Mouse (Mus musculus) left cerebral cortex, postnatal 25 days (tissue): Measurements from ENCODE around the gene Trim52. TPM values are rescaled to one million over a fixed set of nuclear protein-coding genes. Genes with fewer than 3 reads are reported as not detected.
"Not testable (repeated sequence)": the region's sequence is repeated elsewhere in the genome, so short reads cannot be mapped to it uniquely, and the experiment has no call there.

Experiments
- DNase-seq, 2 experiments: peaks; one replicate each; pipeline ENCODE4 v3.0.0; 2022; ENCODE audit warnings: low spot score in 2 of 2, mixed read lengths in 1 of 2
- intact Hi-C: fragments of 180-260 bp; cut with DNase I; formaldehyde crosslinking; loops from one replicate; pipeline ENCODE4 v1.15.1; 2025
- total RNA-seq, 2 experiments: library from RNA; stranded (reverse); gene quantifications; 2 replicates each; pipeline ENCODE4 v1.2.3; 2021

Gene Trim52
- not detected for total RNA-seq

DNA sequence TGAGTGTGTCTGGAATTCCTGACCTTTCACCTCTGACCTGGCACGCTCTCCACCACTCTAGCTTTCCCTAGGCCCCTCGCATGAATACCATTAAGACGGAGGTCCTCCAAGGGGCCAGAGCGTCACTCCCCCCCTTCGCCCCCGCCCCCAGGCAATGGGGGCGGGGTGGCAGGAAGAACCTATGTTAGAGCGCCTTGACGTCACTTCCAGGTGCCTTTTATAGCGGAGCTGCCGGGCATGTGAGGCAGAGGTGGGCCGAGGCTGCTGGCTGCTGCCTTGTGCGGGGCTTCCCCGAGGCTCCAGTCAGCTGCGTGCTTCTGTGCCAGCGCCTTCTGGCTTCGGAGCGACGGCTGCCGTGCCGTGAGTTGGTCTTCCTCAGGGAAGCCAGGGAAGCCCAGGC lies at the start of gene Trim52:
Trim52 (plus strand) TSS at position 219 of the 400 bp plus-strand sequence.
- no peak for DNase-seq
- intact Hi-C loops, result no loop called here

DNA sequence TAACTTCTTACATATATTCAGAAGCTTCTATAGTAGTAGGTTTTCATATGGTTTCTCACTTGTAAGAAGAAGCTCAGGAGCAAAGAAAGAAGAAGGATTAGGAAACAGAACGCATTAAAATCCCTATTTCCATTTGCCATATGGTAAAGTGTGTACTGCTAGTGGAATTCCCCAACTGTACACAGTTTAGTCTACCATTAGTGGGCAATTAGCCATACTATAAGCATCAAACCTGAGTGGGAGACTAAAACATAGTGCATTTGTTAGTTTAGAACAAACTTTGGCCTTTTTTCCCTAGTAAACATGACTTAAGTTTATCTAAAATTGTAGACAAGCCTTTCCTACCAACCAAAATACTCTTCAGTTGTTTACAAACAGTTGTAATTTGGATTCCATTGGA lies 33.4 kb upstream of the Trim52 start:
- intact Hi-C loops, result no loop called here
- DNase-seq, result no peak

- intact Hi-C loops, result no loop called here
These were observed 30.6 kb upstream of the Trim52 start for GRCm38 (mm10) chr14:106075181-106076064.

DNA sequence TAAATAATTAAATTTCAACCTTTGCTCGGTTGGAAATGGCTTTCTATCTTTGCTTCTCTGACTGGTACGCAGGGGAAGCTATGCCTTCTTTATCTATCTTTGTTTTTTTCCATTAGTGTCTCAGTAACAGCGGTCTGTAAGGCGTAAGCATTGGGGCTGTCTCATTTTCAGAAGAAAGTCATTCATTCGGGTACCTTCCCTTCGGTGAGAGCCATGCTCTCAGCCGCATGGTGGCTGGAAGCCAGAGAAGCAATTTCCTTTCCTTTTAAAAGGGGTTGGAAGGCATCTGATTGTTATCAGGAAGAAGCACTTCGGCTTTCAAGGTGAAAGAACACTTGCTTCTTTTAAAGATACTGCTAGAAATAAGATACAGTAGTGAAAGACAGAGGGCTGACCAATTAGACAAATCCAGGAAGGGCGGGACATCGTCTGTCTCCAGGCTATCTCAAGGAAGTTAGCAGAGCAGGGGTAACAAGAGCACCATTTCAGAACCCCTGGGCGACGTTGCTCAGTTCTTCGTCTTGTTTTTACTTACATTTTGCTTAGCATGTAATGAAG lies 17.4 kb upstream of the Trim52 start:
- intact Hi-C loops, result no loop called here
- DNase-seq, result peak in 1 of 2 experiments; percentile 2

More at GRCm38 (mm10) chr14:106075181-106076064, 30.6 kb upstream of the Trim52 start:
- DNase-seq, result no peak

DNA sequence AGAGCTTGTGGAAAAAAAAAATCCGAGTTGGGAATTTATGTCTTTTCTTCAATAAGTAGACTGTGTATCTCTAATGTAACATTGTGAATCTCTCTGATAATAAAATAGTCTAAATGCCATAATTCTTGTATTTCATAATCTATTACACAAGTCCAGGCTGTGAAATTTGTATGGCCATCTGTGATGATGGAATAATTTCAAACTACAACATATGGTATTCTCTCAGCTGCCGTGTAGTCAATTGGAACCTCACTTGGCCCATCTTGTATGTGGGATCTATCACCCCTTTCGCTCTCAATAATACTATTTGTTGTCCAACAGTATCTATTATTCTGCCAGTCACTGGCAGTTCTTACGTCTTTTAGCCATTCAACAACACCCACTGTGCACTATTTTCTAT lies 9.2 kb upstream of the Trim52 start:
- intact Hi-C loops, result no loop called here
- no peak for DNase-seq

DNA sequence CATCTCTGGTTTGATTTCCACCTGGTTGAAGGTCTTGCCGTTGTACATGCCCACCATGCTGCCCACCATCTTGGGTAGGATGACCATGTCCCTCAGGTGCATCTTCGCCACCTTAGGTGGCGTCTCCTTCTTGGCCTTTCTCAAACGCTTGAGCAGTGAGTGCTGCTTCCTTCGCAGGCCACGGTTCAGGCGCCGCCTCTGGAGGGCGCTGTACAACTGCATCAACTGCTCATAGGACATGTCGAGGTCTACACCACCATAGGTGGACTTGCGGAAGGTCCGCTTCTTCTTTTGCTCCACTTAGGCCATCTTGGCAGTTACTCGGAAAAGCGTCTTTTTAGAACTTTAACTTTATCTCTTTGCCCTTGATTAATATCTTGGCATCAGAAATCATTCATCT lies 5.1 kb upstream of the Trim52 start:
- no peak for DNase-seq
- intact Hi-C loops, result no loop called here

DNA sequence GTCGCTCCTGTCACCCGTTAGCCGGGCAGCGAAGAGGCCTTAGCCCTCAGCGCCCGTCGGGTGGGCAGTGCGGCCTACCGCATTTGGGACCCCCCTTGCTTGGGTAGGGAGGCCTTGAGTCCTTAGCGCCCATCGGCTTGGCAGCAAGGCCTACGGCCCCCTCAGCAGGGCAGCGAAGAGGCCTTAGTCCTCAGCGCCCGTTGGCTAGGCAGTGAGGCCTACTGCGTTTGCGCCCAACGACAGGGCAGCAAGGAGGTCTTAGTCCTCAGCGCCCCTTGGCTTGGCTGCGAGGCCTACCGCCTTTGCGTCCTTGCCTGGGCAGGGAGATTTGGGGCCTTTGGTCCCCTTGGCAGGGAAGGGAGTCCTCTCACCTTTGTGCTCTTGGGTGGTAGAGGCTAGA lies 427 bp downstream of the Trim52 start:
- no peak for DNase-seq
- intact Hi-C loops, result no loop called here

DNA sequence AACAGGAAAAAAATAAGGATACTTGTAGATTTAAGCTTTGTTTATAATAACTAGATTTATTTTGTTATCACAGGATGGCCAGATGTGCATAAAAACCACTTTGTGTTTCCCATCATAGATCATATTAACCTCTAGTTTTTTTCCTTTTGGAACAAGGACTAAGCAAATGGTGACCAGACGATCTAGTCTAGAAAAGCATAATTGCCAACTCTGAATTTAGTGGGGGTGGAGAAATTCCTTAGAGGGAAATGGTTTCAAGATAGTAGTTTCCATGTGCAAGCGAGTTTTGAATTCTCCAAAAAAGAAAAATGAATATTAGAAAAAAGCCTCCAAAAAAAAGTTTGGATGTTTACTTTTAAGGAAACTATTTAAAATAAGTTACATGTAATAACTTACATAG lies 13.4 kb downstream of the Trim52 start:
- intact Hi-C loops, result no loop called here
- no peak for DNase-seq

DNA sequence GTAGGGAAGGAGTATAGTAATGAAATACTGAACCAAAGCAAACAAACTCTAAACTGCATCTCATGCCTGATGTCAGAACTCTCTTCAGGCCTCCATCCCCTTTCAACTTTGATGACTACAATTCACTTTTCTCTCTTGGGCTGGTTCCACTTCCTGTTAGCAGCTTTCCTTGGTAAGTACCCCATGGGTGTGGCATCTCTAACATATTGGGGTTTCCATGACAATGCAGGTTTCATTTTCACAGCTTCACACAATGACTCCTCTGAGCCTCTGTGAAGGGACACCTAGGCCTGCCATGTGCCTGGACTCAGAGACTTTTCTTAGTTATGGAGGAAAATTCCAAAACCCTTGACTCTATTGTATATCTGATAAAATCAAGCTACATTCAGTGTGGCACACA lies 30.3 kb downstream of the Trim52 start:
- no peak for DNase-seq
- intact Hi-C loops, result no loop called here

DNA sequence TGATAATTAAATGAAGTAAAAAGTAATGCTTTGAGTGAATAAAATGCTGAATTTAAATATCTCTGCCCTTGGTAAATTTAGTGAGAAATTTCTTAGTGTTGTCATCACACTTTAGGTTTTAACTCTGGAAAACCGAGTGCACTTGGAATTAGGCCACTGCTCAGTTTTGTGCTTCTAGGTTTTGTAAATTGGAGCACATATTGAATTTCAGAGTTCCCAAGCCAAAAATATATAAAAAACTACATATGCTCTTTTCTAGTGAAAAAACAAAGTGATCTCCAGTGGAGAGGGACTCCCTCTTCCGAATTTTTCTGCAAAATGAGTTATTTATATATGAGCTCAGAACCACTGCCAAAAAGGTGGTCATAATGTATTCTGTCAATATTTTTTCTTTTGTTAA lies 45.2 kb downstream of the Trim52 start:
- intact Hi-C loops, result no loop called here
- peak in 1 of 2 experiments; percentile 52 for DNase-seq

DNA sequence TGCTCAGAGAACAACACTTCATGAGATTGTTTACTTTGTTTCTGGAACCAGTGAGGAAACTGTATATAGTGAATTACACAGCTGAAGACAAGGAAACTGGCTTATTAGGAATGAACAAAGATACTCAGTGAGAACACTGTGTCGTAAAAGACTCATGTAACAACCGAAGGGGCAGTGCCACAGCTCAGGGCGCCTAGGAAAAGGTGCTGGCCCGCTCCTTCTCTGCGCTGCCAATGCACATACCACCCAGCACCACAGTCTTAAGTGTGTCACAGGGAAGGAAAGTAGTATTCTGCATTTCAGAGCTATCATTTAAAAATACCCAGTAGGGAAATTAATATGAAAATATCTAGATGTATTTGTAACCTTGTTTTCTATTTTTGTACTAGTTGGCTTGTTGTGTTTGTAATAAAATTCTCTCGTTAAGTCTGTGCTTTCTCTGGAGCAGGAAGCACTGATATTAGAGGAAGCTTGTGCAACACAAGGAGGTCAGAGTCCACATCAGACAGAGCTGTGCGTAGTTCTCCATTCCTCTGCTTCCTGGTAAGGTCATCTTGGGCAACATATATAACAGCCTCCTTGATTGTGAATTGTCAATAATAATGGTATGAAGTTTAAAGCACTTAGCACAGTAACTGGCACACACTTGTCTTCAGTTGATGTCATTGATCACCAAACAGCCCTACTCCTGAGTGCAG lies 49.0 kb downstream of the Trim52 start:
- intact Hi-C loops, result no loop called here
- no peak for DNase-seq

- intact Hi-C loops, result no loop called here
- no peak for DNase-seq
These were observed 50.5 kb downstream of the Trim52 start for GRCm38 (mm10) chr14:106156533-106156932.

- no peak for DNase-seq
- intact Hi-C loops, result no loop called here
These were observed 56.3 kb downstream of the Trim52 start for GRCm38 (mm10) chr14:106162331-106162730.

- intact Hi-C loops, result no loop called here
These were observed 57.2 kb downstream of the Trim52 start for GRCm38 (mm10) chr14:106163196-106163595.

DNA sequence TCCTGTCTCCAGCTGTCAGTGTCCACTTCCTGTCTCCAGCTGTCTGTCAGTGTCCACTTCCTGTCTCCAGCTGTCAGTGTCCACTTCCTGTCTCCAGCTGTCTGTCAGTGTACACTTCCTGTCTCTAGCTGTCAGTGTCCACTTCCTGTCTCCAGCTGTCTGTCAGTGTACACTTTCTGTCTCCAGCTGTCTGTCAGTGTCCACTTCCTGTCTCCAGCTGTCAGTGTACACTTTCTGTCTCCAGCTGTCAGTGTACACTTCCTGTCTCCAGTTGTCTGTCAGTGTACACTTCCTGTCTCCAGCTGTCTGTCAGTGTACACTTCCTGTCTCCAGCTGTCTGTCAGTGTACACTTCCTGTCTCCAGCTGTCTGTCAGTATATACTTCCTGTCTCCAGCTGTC lies 57.9 kb downstream of the Trim52 start:
- DNase-seq, intact Hi-C loops: not testable (repeated sequence)

More at GRCm38 (mm10) chr14:106163196-106163595, 57.2 kb downstream of the Trim52 start:
- no peak for DNase-seq

- peak; percentile 9 to 51 for DNase-seq
- intact Hi-C loops, result no loop called here
These were observed 70.9 kb downstream of the Trim52 start for GRCm38 (mm10) chr14:106176879-106177278.

- intact Hi-C loops, result no loop called here
- DNase-seq, result peak in 1 of 2 experiments; percentile 70
These were observed 72.2 kb downstream of the Trim52 start for GRCm38 (mm10) chr14:106178245-106178644.

- intact Hi-C loops, result no loop called here
These were observed 73.2 kb downstream of the Trim52 start for GRCm38 (mm10) chr14:106179102-106179727.

DNA sequence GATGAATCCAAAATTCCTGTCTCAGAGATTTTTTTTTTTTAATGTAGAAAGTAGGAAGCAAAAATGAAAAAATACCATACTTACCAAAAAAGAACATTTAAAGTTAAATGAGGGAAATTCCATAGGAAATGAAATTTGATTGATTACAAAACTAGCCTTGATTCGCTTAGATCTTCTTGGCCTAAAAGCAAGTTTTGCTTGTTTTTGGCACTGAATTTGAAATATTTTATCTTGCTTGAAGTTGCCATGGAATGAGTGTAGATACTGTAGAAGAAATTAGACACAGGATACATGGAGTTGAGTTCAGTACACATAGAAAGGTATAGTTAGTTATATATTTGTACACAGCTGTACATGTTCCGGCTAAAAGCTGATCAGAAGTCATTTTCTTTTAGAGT lies 73.7 kb downstream of the Trim52 start:
- no peak for DNase-seq
- intact Hi-C loops, result no loop called here

More at GRCm38 (mm10) chr14:106179102-106179727, 73.2 kb downstream of the Trim52 start:
- DNase-seq, result no peak

DNA sequence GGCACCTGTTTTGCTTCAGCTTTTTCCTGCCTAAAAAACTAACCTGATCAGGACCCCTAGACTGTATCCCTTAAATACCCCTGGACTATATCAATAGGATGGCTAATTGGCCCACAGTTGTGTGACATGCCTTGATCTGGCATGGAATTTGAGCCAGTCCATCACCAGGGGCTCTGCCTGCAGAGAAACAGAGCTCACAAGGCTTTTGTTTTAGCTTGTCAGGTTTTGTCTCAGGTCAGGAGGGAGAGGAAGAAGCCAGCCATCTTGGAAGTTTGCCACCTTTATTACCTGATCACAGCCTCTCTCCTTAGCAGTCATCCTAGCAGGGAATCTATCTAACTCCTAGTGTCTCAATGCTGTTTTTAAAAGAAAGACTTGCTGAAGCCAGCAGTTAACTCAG lies 74.6 kb downstream of the Trim52 start:
- intact Hi-C loops, result no loop called here

More for the DNA sequence above, 74.6 kb downstream of the Trim52 start:
- no peak for DNase-seq
